Mouse (Mus musculus) Patski (cell line): Measurements from ENCODE around the gene Dok7. TPM values are rescaled to one million over a fixed set of nuclear protein-coding genes. Genes with fewer than 3 reads are reported as not detected.

Source experiments
- ATAC-seq: fragments of 100-300 bp; one replicate; pipeline ENCODE4 v1.8.0; 2021
- CTCF ChIA-PET: fragments of 350-600 bp; sonication (Branson Sonifier 250); formaldehyde crosslinking; loops from one replicate; lab custom pipeline; 2022; ENCODE audit warnings: inconsistent platforms; lab: Charles Lee
- POLR2A ChIA-PET: fragments of 350-600 bp; sonication (Branson Sonifier 250); formaldehyde crosslinking; loops from one replicate; lab custom pipeline; 2022; ENCODE audit warnings: antibody characterized with exemption, inconsistent platforms; lab: Charles Lee
- DNase-seq: peaks from one replicate; pipeline ENCODE4 v3.0.0-alpha.2; 2011; ENCODE audit warnings: low read depth, low spot score
- H3K27me3 ChIP-seq: fragments of 371-371 bp; one replicate; pipeline ENCODE4 v1.5.1; 2021
- CTCF ChIP-seq: fragments of 100-300 bp; IDR thresholded peaks from one replicate; pipeline ENCODE4 v1.5.1; 2021
- in situ Hi-C: fragments of 300-500 bp; cut with MboI; formaldehyde crosslinking; loops from 3 replicates; pipeline ENCODE4 v1.11.1; 2018; ENCODE audit warnings: low pct_unique_long_range_greater_than_20kb, mixed read lengths
- polyA plus RNA-seq: library from polyadenylated mRNA; unstranded; gene quantifications from one replicate; pipeline ENCODE4 v1.2.3, GENCODE M21; 2021

The Dok7 gene
- polyA plus RNA-seq, 1 experiment from 2014 or later = 1.7 TPM

DNA sequence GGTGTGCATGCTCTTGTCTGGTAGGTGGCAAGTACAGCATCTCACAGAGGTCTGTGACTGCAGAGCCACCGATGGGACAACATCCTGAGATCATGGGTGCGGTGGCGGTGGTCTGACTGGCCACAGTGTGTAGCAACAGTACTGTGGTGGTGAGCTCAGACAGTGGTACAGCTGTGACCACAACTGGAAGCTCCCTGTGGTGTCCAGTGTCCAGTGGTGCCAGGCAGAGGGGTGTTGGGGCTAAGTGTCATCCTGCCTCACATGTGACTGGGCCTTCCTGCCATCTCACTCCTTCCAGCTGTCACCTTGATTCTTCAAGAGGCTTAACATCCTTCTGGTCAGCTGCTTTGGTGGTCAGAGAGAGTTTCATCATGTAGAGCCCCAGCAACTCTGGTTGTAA is 1.9 kb upstream of the Dok7 start:
- in situ Hi-C loops = loop anchor here (5.0 kb wide), 2 partner anchors 38 to 293 kb away; no protein-coding TSS in a partner anchor
- no peak for TF ChIP-seq CTCF
- H3K27me3 ChIP-seq = no peaks in the 10 kb centered on the region
- CTCF ChIA-PET = no interaction called here
- no peak for DNase-seq
- POLR2A ChIA-PET = no interaction called here
- no peak for ATAC-seq

DNA sequence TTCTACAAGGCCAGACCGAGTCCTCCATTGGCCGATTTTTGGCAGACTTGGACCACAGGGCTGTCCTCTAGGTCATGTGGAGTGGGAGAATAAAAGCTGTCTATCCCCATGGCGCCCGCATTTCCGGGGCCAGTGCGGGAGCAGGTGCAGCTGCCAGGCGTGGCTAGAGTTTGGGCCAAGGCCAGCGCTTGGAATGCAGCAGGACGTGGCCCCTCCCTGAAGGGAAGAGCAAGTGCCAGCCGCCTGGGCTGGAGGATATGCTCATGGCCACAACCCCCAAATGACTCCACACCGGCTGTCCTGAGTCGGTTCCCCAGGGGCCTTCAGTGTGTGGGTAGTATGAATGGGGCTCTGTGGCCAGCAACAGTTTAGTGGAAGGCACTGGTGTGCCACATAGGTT is 1.5 kb upstream of the Dok7 start:
- in situ Hi-C loops = no loop called here
- ChIA-PET POLR2A (no interaction called here), CTCF (no interaction called here)
- no peak for DNase-seq
- TF ChIP-seq CTCF = no peak
- H3K27me3 ChIP-seq = no peaks in the 10 kb centered on the region
- ATAC-seq = no peak

DNA sequence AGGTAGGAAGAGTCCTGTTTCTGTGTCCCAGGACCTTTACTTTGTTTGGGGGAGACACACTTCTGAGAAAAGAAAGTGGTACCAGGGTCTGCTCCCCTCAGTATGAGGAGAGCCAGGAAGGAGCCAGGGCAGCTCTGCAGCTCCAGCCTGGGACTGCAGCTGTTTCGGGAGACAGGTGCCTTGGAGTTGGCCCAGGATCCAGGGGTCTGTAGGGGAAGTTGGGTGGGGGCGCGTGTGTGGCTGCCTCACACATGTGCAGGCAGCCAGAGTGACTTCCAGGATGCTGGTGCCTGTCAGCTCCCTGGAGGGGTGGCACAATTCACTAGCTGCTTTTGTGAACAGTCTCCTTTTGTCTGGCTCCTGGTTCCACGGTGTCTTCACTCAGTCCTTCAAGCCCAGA is 1.0 kb downstream of the Dok7 start:
- TF ChIP-seq CTCF = no peak
- ChIA-PET POLR2A (no interaction called here), CTCF (interaction anchor here (1.8 kb wide), 1 partner anchor 32 kb away, joined by 6 read pairs; no protein-coding TSS in a partner anchor)
- DNase-seq (no peak), ATAC-seq (no peak)
- H3K27me3 ChIP-seq = no peaks in the 10 kb centered on the region
- in situ Hi-C loops = no loop called here

DNA sequence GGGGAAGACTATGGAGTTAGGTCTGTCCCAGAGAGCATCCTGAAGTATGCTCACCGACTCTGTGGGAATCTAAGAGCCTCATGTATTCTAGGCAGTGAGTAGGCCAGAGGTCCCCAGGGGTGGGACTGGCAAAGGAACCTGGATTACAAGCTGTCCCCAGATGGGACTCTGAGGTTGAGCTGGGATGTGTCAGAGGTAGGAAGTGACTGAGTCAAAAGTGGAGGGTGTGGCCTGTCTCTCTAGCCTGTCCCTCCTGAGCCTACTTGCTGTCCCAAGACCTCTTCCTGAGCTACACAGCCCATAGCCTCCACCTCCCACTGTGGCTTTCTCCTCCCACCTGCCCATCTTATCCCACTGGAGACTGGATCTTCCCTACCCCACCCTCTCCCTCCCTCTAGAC is 1.6 kb downstream of the Dok7 start:
- ChIA-PET CTCF (interaction anchor here (1.2 to 1.8 kb wide), 3 partner anchors 15 to 42 kb away, joined by 3 to 6 read pairs (median 5); no protein-coding TSS in a partner anchor), POLR2A (interaction anchor here (0.6 to 0.7 kb wide), 2 partner anchors 56 to 110 kb away, joined by 3 read pairs; no protein-coding TSS in a partner anchor)
- ATAC-seq = no peak
- in situ Hi-C loops = no loop called here
- no peak for TF ChIP-seq CTCF
- no peak for DNase-seq
- H3K27me3 ChIP-seq = no peaks in the 10 kb centered on the region

DNA sequence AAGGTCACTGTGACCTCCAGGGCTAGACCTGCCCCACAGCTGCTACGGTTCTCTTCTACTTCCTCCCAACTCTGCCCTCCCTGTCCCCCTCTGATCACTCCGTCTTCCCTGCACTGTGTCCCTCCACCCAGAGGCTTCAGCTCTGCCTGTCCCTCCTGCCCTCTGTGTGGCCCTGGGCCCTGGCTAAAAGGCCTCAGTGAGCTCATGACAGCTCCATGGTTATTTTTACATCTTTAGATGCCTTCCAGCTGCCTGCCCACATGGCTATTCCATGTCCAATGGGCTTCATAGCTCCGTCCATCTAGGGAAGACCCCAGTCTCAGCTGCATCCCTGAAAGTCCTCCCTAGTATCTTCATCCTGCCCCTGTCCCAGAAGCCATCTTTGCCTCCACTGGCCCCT is 3.5 kb downstream of the Dok7 start:
- ATAC-seq (no peak), DNase-seq (no peak)
- POLR2A ChIA-PET = no interaction called here
- no peak for TF ChIP-seq CTCF
- CTCF ChIA-PET = interaction anchor here (1.4 kb wide), 1 partner anchor 9 kb away, joined by 3 read pairs; no protein-coding TSS in a partner anchor
- in situ Hi-C loops = no loop called here
- H3K27me3 ChIP-seq = no peaks in the 10 kb centered on the region

DNA sequence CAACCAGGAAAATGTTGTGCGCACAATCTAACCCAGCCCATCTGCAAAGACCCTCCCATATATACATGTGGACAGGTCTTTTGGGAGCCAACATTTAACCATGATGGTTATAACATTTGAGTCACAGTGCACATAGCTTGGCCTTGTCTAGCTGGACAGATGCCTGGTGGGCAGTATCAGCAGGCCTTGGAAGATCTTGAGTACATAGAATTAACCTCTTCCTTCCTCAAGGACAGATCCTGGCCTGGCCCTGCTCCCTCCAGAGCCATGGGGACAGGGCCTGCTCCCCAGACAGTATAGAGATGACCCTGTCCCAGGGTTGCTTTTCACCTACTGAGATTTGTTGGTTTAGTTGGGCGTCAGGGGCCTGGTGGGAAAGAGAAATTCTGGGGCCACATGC is 13.3 kb downstream of the Dok7 start:
- TF ChIP-seq CTCF = no peak
- in situ Hi-C loops = no loop called here
- ChIA-PET CTCF (no interaction called here), POLR2A (no interaction called here)
- DNase-seq (no peak), ATAC-seq (no peak)
- no peaks in the 10 kb centered on the region for H3K27me3 ChIP-seq

DNA sequence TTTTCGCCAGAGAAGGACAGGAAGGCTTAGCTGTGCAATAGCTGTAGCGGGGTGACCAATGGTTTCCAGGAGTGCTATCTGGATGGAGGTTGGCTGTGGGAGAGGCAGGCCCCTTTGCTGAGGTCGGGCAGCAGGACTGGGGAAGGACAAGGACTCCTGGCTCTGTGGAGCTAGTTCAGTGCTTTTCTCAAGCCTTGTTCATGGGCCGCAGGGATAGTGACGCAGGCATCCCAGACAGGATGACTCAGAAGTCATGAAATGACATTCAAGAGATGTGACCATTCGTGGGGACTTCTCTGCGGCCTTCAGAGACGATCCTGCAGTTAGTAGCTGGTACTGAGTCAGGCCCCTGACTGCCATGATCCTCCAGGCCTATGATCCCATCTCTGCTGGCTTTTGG is 13.7 kb downstream of the Dok7 start:
- in situ Hi-C loops = no loop called here
- no peak for DNase-seq
- no peaks in the 10 kb centered on the region for H3K27me3 ChIP-seq
- CTCF ChIA-PET = interaction anchor here (4.0 kb wide), 1 partner anchor 19 kb away, joined by 18 read pairs; no protein-coding TSS in a partner anchor
- TF ChIP-seq CTCF = no peak
- ATAC-seq = no peak
- POLR2A ChIA-PET = no interaction called here

DNA sequence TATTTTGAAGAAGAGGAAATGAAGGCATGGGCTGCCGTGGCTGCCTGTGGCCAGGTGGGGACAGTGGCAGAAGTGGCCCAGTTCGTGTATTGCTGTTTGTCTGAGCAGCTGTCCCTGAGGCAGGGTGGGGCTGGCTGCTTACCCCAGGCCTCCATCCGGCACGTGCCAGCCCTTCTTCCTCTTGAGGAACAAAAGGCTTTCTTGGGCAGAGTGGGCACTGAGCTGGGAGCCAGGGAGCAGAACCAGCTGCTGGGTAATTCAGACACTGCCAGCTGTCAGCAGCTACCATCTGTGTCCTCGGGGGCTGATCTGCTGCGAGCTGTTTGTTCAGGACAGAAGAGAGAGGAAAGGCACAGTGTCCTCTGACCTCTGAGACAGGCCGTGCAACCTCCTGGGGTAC is 14.4 kb downstream of the Dok7 start:
- ATAC-seq = no peak
- DNase-seq = no peak
- ChIA-PET CTCF (interaction anchor here (4.0 kb wide), 1 partner anchor 19 kb away, joined by 18 read pairs; no protein-coding TSS in a partner anchor), POLR2A (no interaction called here)
- H3K27me3 ChIP-seq = no peaks in the 10 kb centered on the region
- in situ Hi-C loops = no loop called here
- no peak for TF ChIP-seq CTCF

DNA sequence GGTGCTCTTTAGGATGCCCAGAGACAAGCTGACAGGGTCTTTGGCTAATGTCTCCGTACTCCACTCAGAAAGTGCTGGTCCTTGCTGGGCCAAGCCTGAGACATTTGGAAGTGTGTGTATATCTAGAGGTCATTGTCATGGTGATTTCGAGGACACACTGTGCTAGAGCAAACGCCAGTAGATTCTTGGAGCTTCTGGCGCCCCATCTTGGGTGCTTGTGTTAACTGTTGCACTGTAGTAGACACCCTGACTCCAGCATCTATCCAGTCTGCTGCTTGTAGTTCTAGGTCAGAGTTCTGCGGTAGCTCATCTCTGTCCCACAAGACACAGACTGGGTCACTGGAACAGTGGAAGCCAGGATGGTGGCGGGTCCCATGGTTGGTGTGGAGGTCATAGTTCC is 15.3 kb downstream of the Dok7 start:
- TF ChIP-seq CTCF = no peak
- ATAC-seq = no peak
- no peak for DNase-seq
- ChIA-PET POLR2A (interaction anchor here (0.9 kb wide), 1 partner anchor 20 kb away, joined by 3 read pairs; no protein-coding TSS in a partner anchor), CTCF (interaction anchor here (4.0 kb wide), 1 partner anchor 18 kb away, joined by 18 read pairs; no protein-coding TSS in a partner anchor)
- in situ Hi-C loops = no loop called here
- H3K27me3 ChIP-seq = no peaks in the 10 kb centered on the region

DNA sequence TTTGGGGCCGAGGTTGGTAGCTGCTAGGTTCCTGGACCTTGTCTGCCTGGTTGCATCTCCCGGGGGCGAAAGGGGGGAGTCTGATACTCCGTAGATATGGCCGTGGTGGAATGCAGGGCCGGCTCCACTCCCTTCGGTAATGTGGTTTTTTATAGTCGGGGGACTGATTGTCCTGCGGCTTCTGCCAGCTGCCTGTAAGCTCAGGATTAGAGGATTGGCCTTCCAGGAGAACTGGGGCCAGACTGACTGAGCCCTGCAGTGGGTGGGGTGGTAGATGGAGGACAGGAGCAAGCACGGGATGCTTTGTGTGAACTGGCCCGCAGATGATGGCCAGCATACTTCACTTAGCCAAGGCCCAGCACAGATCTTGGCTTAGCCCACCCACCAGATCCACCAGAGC is 16.7 kb downstream of the Dok7 start:
- DNase-seq (no peak), ATAC-seq (no peak)
- CTCF ChIA-PET = interaction anchor here (1.2 to 4.0 kb wide), 3 partner anchors 14 to 17 kb away, joined by 3 to 18 read pairs (median 5); partner anchors contain the start of gene Dok7
- in situ Hi-C loops = no loop called here
- POLR2A ChIA-PET = interaction anchor here (1.0 kb wide), 1 partner anchor 39 kb away, joined by 3 read pairs; no protein-coding TSS in a partner anchor
- TF ChIP-seq CTCF = no peak
- no peaks in the 10 kb centered on the region for H3K27me3 ChIP-seq

DNA sequence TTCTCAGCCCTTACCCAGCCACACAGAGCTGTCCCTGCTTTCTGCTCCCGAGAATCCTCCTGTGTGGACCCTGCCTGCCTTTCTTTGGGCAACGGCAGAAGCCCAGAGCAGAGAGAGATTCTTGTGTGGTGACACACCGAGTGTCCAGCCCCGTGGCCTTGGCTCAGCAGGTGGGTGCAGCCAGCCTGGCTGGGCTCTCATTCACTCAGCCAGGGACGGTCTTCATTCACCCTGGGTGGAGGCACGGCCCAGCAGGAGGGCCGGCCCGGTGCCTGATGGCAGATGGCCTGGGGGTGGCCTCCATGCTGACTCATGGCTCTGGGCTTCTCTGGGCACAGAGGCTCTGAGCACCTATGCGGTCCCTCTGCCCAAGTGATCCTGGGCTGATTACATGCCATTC is 17.4 kb downstream of the Dok7 start:
- POLR2A ChIA-PET = interaction anchor here (1.0 kb wide), 1 partner anchor 40 kb away, joined by 3 read pairs; no protein-coding TSS in a partner anchor
- no peak for TF ChIP-seq CTCF
- H3K27me3 ChIP-seq = no peaks in the 10 kb centered on the region
- DNase-seq (peak; percentile 79), ATAC-seq (peak; percentile 91)
- in situ Hi-C loops = no loop called here
- CTCF ChIA-PET = interaction anchor here (1.2 to 4.0 kb wide), 2 partner anchors 15 to 16 kb away, joined by 5 to 18 read pairs; no protein-coding TSS in a partner anchor
